Mouse (Mus musculus) kidney, adult 2 months (tissue): ENCODE measurements at regions not wholly inside any gene's neighbourhood (a gene's known extent, or its start where the extent isn't known, plus 50 kb on each side); places are given as distances from the start of the nearest gene placed in this dataset.

ENCODE experiments used
- CTCF ChIP-seq: fragments of 200-500 bp; conservative IDR thresholded peaks from 2 replicates; pipeline ENCODE4 v1.5.1; 2011; ENCODE audit warnings: low read depth, mild to moderate bottlenecking, control low read depth, low read length, moderate library complexity, mixed read lengths; ENCODE audit not compliant: insufficient read depth, insufficient read length
- POLR2A ChIP-seq: fragments of 200-500 bp; IDR thresholded peaks from one replicate; pipeline ENCODE4 v1.6.1; 2011; ENCODE audit warnings: low read depth, low read length, control low read depth

- no peak for TF ChIP-seq CTCF
- TF ChIP-seq POLR2A: no peak
These were observed 453.8 kb upstream of the Adamts9 start for GRCm38 (mm10) chr6:93397074-93397473.
